Mouse (Mus musculus) ovary, postnatal 36 days (tissue): Measurements from ENCODE around the gene Fdxr.

Experiments
- DNase-seq: peaks from one replicate; pipeline ENCODE4 v3.0.0; 2022; ENCODE audit warnings: low spot score, mixed read lengths

The Fdxr gene

DNA sequence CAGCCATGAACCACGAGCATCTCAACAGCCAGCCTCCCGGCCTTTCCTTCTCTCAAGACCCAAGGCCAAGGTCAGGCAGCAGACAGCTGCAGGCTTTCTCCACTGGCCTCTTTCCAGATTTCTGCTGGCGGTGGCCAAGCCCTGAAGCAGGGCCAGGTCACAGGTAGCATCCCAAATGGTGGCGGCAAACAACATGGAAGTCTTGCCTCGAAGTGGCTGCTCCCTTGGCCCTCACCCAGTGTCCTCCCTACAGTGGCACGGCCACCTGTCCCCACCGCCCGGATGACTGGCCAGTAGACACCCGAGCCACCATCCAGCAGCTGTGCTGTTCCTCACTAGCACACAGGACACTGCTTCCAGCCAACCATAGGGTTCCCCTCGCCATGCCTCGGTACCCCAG is 35.4 kb downstream of the Fdxr start:
- peak; percentile 32 for DNase-seq

DNA sequence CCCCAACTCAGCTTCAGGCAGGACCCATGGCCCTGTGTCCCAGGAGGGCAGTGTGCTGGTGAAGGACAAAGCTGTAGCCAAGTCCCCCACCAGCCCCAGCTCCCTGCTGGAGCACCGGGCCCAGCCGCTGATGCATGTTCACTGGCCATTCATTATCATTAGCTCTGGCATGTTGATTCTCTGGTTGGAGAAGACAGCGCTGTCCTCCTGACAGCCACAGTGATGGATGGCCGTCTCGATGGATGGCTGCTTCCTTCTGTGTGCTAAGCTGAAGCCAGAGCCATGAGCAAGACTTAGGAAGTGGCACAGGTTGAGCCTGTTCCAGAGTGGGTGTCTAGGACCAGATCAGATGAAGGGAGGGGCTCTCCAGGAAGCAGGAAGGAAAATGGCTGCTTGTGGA is 40.3 kb downstream of the Fdxr start:
- DNase-seq, result no peak

DNA sequence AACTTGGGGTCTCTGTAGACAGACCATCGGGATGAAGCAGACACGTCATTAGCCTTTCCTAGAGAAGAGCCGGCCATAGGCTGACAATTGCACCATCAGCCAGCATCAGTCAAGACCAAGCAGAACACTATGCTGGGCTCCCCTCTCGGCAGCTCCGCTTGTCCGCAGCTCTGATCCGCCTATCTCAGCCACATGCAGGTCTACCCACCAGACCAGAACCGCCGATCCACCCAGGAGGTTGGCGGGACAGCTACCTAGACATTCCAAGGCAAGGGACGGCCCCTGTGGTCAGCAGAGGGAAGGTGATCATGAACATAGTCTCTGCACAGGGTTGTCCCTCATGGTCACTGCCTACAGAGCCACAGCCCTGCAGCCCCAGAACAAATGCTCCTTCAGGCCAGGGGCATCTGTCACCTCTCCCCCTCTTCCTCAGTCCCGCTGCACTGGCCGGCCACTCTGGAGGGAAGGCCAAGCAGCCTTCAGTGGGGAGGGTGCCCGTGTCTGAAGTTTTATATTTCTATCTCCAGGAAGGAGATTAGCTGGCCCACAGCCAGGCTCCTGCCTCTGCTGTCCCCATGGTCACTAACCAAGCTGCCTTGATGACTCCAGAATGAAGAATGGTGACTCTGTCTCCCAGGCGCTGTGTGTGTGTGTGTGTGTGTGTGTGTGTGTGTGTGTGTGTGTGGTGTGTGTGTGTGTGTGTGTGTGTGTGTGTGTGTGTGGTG is 42.4 kb downstream of the Fdxr start:
- peak; percentile 64 for DNase-seq

- DNase-seq, result no peak
Observed at GRCm38 (mm10) chr11:115233526-115234290, 43.1 kb downstream of the Fdxr start.

DNA sequence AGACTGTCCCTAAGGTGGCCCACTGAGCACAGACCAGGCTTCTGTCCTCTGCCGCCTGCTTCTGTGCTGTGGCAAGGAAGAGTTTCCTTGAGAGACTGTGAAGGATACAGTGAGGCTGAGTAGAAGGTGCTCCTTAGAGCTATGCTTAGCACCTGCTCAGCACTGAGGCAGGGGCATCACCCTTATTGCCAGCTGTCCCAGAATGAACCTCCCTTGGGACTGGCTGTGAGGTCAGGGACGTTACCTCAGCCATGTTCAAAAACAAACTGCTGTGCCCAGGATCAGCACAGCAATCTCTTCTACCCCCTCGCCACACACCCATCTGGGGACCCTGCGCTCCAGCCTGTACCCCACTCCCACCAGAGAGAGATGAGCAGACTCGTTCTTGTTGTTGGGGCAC is 44.0 kb downstream of the Fdxr start:
- no peak for DNase-seq

GRCm38 (mm10) chr11:115231924-115232323 is 44.9 kb downstream of the Fdxr start:
- no peak for DNase-seq

DNA sequence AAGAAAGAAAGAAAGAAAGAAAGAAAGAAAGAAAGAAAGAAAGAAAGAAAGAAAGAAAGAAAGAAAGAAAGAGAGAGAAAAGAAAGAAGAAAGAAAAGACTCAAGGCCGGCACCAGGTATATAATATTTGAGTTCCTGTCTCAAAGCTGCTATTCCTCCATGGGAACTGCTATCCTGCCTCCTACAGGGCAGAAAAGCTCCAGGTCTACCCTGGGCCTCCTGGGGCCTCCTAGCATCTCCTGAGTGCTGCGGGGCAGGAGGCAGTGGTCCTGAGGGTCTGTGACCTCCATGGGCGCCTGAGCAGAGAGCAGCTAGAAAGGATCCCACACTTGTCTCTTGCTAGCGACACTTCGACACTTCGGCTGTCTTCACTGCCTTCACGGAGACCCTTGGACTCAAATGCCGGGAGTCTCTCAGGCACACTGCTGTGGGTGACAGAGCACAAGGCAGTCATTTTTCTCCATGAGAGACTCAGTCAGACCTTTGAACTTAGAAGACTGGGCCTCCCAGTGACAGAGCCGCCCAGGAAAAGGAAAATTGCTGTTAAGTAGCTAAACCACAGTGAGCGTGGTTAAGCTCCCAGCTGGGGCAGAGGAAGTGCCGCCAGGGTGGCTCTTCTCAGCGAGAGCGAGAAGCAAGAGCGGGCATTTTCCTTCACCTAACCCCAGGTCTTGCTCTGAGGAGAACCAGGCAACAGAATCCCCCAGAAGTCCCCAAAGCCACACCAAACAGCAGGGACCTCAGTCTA is 45.5 kb downstream of the Fdxr start:
- no peak for DNase-seq

- no peak for DNase-seq
Observed at GRCm38 (mm10) chr11:115229021-115229930, 47.6 kb downstream of the Fdxr start.

DNA sequence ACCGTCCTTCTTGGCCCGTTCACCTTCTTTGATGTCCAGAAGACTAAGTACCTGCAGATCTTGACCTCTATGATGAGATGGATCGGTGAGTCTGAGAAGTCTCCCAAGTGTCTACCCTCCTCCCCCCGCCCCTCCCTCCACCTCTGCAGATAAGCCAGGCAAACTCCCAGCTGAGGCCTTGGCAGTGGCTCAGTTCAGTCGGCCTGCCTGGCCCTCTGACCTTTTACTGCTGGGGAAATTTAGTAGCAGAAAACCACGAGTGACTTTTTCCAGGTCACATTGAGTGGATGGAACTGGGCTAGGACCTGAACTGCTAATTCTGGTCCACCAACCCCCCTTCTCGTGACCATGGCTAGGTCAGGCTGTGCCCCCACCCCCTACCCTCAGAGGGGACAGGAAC is 48.4 kb downstream of the Fdxr start:
- no peak for DNase-seq

- no peak for DNase-seq
Observed at GRCm38 (mm10) chr11:115227640-115228039, 49.2 kb downstream of the Fdxr start.

- DNase-seq, result no peak
Observed at GRCm38 (mm10) chr11:115226811-115227491, 49.9 kb downstream of the Fdxr start.

DNA sequence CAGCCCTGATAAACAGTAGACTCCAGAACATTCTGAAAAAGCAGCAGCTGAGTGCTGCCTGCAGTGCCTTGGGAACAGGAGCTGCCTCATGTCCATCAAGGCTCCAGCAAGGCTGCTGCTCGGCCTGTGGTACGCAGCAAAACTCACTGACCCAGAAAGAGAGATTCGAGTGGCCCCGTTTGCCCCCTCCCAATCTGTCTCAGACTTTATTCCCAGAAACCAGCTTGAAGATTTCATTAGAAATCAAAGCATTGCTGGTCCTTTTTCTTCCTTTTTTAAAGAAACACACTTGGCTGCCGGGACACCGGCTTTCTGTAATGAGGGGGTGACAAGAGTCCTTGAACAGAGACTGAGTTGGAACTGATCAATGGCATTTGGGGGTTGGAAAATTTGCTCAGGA is 51.5 kb downstream of the Fdxr start:
- no peak for DNase-seq

DNA sequence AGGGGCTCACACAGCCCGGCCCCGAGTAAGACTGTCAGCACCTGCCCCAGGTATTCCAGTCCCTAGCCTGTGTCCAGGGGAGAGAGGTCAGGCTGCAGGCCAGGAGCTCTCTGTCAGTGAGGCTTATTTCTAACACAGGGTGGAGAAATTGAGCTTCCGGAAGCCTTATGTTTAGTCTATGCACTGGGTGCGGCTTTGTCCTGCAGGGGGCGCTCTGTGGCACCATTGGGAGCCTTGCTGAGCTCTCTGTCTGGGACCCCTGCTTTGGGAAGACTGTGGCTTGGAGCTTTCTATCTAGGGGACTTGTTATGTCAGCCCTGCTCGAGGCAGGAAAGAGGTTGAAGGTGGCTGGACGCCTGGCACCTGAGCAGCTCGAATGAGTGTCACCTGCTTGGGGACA is 52.0 kb downstream of the Fdxr start:
- peak; percentile 63 for DNase-seq

- DNase-seq, result no peak
Observed at GRCm38 (mm10) chr11:115223877-115224276, 53.0 kb downstream of the Fdxr start.

DNA sequence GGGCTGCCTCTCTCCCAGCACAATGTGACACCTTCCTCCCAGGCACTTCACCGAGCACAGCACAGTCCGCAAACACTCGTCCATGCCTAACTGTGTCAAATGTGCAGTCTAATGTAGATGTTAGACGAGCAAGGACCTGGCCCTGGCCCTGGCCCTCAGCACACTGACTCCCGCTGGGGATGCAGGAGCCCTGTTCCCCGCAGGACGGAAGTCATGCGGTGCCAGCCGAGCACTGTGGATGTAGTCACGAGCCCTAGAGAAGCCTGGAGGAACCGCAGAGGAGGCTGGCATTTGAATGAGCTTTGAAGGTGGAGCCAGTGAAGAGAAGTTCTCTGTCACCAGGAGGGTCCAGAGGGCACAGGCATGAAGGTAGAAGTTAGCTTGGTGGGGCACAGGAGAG is 53.4 kb downstream of the Fdxr start:
- no peak for DNase-seq

DNA sequence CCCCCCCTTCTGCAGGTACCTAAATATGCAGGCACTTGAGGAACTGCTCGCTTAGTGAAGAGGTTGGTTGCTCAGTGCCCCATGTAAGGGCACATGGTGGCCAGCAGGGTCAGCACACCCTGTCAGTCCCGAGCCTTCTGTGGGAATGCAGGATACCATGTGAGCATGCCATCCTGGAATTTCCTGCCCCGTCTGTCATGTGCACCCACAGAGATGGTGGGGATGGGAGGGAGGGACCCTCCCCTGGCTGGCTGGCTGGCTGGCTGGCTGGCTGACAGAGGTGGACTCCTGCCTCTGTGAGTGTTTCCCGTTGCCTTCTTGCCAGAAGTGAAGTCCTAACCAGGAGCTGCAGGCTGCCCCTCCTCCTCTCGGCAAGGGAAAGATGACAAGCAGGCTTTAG is 54.3 kb downstream of the Fdxr start:
- DNase-seq, result no peak

GRCm38 (mm10) chr11:115222077-115222476 is 54.8 kb downstream of the Fdxr start:
- no peak for DNase-seq

GRCm38 (mm10) chr11:115219685-115220084 is 57.2 kb downstream of the Fdxr start:
- no peak for DNase-seq

- no peak for DNase-seq
Observed at GRCm38 (mm10) chr11:115219263-115219662, 57.6 kb downstream of the Fdxr start.
